Mouse (Mus musculus) forebrain, embryonic 16.5 days (tissue): ENCODE measurements at regions not wholly inside any gene's neighbourhood (a gene's known extent, or its start where the extent isn't known, plus 50 kb on each side); places are given as distances from the start of the nearest gene placed in this dataset.
"Not testable (repeated sequence)": the region's sequence is repeated elsewhere in the genome, so short reads cannot be mapped to it uniquely, and the experiment has no call there.

ENCODE experiments used
- ATAC-seq: fragments of 200-750 bp; cut with Nextera tagmentation; 2 replicates; pipeline ENCODE4 v1.8.0; 2017; ENCODE audit warnings: mild to moderate bottlenecking, moderate library complexity
- H3K27ac ChIP-seq: fragments of 300-500 bp; sonication (generic); 2 replicates; pipeline ENCODE4 v1.5.1; 2014; ENCODE audit warnings: low read length, control low read depth
- H3K27me3 ChIP-seq: fragments of 300-500 bp; sonication (generic); replicated peaks from 2 replicates; pipeline ENCODE4 v1.6.1; 2014; ENCODE audit warnings: low read length; ENCODE audit not compliant: control insufficient read depth, insufficient read depth
- H3K36me3 ChIP-seq: fragments of 300-500 bp; sonication (generic); 2 replicates; pipeline ENCODE4 v1.6.1; 2014; ENCODE audit not compliant: control insufficient read depth, insufficient read depth
- H3K4me1 ChIP-seq: fragments of 300-500 bp; sonication (generic); replicated peaks from 2 replicates; pipeline ENCODE4 v1.6.1; 2014; ENCODE audit warnings: low read length; ENCODE audit not compliant: control insufficient read depth, insufficient read depth
- H3K4me2 ChIP-seq: fragments of 300-500 bp; sonication (generic); 2 replicates; pipeline ENCODE4 v1.6.1; 2014; ENCODE audit warnings: mild to moderate bottlenecking, low read length, control low read depth
- H3K4me3 ChIP-seq: fragments of 300-500 bp; sonication (generic); replicated peaks from 2 replicates; pipeline ENCODE4 v1.5.1; 2014; ENCODE audit warnings: mild to moderate bottlenecking, low read length, control low read depth
- H3K9ac ChIP-seq: fragments of 300-500 bp; sonication (generic); replicated peaks from 2 replicates; pipeline ENCODE4 v1.6.1; 2014; ENCODE audit warnings: low read depth, low read length, control low read depth
- H3K9me3 ChIP-seq: fragments of 300-500 bp; sonication (generic); 2 replicates; pipeline ENCODE4 v1.6.1; 2016; ENCODE audit warnings: low read length; ENCODE audit not compliant: control insufficient read depth
- WGBS: fragments of 180-500 bp; shearing (Covaris S2); extraction: QIAGEN DNeasy Blood & Tissue Kit; methylation state at CpG from one replicate; pipeline ENCODE4 v1.1.7; 2014; 5-methylcytosine and 5-hydroxymethylcytosine counted together

DNA sequence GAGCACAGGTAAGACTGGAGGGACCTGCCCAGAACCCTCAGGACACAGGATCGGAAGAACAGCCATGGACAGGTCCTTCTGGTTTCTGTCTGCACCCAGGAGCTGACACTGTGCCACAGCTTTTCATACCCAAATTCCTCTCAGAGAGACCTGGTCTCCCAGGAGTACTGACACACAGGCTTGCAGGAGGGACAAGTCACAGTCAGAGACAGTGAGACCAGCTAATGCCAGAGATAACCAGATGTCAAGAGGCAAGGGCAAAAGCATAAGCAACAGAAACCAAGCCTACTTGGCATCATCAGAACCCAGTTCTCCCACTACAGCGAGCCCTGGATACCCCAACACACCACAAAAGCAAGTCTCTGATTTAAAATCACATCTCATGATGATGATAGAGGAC is 122.3 kb downstream of the Gm31371 start:
- H3K4me1 ChIP-seq, H3K4me2 ChIP-seq, H3K9ac ChIP-seq, H3K9me3 ChIP-seq, H3K27ac ChIP-seq, ATAC-seq, H3K4me3 ChIP-seq, H3K27me3 ChIP-seq, H3K36me3 ChIP-seq: not testable (repeated sequence)
- WGBS: no CpG with 5 or more reads among the region's 2 CpGs

DNA sequence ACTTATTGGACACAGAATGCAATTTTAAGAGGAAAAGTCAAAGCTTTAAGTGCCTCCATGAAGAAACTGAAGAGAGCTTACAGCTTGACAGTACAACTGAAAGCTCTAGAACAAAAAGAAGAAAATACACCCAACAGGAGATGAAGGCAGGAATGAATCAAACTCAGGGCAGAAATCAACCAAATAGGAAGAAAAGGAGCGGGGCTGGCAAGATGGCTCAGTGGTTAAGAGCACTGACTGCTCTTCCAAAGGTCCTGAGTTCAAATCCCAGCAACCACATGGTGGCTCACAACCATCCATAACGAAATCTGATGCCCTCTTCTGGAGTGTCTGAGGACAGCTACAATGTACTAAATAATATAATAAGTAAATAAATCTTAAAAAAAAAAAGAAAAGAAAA is 124.8 kb downstream of the Gm31371 start:
- H3K27me3 ChIP-seq, ATAC-seq, H3K9ac ChIP-seq, H3K9me3 ChIP-seq, H3K36me3 ChIP-seq, H3K4me3 ChIP-seq, H3K4me2 ChIP-seq, H3K4me1 ChIP-seq, H3K27ac ChIP-seq: not testable (repeated sequence)
- WGBS: 53% methylated on average over 1 of the region's 2 CpGs

DNA sequence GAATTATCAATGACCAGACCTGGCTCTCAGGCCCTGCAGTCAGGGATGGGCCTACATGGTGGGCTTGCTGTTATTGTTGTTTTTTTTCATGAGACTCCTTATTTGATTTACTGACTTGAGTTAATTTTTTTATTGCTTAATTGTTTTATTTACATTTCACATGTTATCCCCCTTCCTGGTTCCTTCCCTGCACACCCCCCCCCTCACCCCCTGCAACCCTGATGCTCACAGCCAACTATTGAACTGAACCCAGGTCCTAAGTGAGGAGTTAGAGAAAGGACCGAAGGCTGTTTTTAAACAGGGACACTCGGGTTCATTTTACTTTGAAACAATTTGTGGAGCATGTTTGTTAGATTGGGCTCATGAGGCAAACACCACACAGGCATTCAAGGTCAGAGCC is 126.9 kb downstream of the Gm31371 start:
- not testable (repeated sequence) for H3K9me3 ChIP-seq, H3K27me3 ChIP-seq, H3K27ac ChIP-seq, H3K9ac ChIP-seq, H3K4me3 ChIP-seq, H3K36me3 ChIP-seq, H3K4me2 ChIP-seq, H3K4me1 ChIP-seq, ATAC-seq
- 83% methylated on average over 2 of the region's 2 CpGs for WGBS

DNA sequence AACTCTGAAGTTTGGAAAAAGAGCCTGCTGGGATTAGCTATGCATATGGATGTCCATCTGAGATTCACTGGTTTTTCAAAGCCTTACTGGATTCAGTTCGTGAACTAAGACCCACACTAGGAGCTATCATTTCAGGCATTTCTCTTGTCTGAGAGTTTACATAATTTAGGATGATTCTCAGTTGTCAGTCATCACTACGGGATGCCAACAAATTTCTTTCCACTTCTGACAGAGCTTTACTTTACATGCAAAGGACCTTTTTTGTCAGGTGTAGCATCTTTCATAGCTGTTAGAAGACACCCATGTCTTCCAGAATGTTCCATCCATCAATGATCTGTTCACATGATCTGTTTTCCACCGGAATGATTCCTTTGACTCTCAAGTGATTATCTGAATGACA is 154.4 kb downstream of the Gm31371 start:
- H3K4me1 ChIP-seq, H3K9ac ChIP-seq, H3K4me3 ChIP-seq, H3K27ac ChIP-seq, ATAC-seq, H3K27me3 ChIP-seq, H3K4me2 ChIP-seq, H3K36me3 ChIP-seq, H3K9me3 ChIP-seq: not testable (repeated sequence)
- 71% methylated on average over 2 of the region's 3 CpGs for WGBS

DNA sequence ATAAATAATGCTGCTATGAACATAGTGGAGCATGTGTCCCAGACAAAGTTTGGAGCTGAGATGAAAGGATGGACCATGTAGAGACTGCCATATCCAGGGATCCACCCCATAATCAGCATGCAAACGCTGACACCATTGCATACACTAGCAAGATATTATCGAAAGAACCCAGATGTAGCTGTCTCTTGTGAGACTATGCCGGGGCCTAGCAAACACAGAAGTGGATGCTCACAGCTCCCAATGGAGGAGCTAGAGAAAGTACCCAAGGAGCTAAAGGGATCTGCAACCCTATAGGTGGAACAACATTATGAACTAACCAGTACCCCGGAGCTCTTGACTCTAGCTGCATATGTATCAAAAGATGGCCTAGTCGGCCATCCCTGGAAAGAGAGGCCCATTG is 194.9 kb downstream of the Gm31371 start:
- not testable (repeated sequence) for H3K27ac ChIP-seq, H3K4me1 ChIP-seq, ATAC-seq, H3K9ac ChIP-seq, H3K27me3 ChIP-seq, H3K9me3 ChIP-seq, H3K36me3 ChIP-seq, H3K4me3 ChIP-seq, H3K4me2 ChIP-seq
- WGBS: 82% methylated on average over 4 of the region's 5 CpGs

DNA sequence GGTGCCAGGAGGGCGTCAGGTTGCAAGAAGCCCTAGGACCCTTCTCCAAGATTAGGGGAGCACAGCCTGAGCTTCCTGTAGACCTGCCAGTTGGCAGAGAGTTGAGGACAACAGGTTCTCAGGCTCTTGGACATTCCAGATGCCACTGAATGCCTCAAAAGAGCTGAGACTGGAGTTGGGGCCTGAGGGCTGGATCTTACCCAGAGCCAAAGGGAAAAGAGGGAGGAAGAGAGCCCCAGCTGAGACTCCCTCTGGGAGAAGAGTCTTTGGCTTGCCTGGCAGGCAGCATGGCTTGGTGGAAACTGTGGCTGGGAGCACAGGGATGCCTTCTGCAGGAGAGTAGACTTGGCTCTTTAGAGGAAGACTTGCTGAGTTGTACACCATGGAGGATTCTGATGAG is 197.0 kb downstream of the Gm31371 start:
- H3K4me2 ChIP-seq, H3K4me1 ChIP-seq, H3K9me3 ChIP-seq, H3K27ac ChIP-seq, ATAC-seq, H3K36me3 ChIP-seq, H3K27me3 ChIP-seq, H3K4me3 ChIP-seq, H3K9ac ChIP-seq: not testable (repeated sequence)
- no CpG with 5 or more reads among the region's 1 CpGs for WGBS

DNA sequence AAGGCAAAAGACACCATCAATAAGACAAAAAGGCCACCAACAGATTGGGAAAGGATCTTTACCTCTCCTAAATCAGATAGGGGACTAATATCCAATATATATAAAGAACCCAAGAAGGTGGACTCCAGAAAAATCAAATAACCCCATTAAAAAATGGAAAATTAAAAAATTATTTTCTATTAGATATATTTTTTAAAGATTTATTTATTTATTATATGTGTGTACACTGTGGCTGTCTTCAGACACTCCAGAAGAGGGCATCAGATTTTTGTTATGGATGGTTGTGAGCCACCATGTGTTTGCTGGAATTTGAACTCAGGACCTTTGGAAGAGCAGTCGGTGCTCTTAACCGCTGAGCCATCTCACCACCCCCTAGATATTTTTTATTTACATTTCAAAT is 199.2 kb downstream of the Gm31371 start:
- H3K4me2 ChIP-seq, H3K36me3 ChIP-seq, H3K4me3 ChIP-seq, H3K4me1 ChIP-seq, H3K27me3 ChIP-seq, H3K27ac ChIP-seq, H3K9me3 ChIP-seq, ATAC-seq, H3K9ac ChIP-seq: not testable (repeated sequence)
- no CpG with 5 or more reads among the region's 2 CpGs for WGBS

DNA sequence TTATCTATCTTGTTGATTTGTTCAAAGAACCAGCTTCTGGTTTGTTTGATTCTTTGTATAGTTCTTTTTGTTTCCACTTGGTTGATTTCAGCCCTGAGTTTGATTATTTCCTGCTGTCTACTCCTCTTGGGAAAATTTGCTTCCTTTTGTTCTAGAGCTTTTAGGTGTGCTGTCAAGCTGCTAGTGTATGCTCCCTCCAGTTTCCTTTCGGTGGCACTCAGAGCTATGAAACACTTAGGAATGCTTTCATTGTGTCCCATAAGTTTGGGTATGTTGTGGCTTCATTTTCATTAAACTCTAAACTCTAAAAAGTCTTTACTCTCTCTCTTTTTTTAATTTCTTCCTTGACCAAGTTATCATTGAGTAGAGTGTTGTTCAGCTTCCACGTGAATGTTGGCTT is 204.0 kb downstream of the Gm31371 start:
- not testable (repeated sequence) for H3K27ac ChIP-seq, H3K4me3 ChIP-seq, H3K9ac ChIP-seq, H3K9me3 ChIP-seq, H3K4me1 ChIP-seq, H3K27me3 ChIP-seq, ATAC-seq, H3K36me3 ChIP-seq, H3K4me2 ChIP-seq
- 74% methylated on average over 1 of the region's 2 CpGs for WGBS

DNA sequence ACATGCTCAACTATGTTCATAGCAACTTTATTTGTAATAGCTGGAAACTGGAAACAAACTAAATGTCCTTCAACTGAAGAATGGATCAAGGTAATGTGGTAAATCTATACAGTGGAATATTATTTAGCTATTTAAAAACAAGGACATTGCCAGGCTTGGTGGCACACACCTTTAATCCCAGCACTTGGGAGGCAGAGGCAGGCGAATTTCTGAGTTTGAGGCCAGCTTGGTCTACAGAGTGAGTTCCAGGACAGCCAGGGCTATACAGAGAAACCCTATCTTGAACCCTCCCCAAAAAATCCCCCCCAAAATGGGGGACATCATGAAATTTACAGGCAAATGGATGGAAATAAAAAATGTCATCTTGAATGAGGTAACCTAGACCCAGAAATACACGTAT is 213.6 kb downstream of the Gm31371 start:
- not testable (repeated sequence) for H3K27ac ChIP-seq, H3K4me2 ChIP-seq, H3K36me3 ChIP-seq, H3K27me3 ChIP-seq, H3K9me3 ChIP-seq, H3K4me1 ChIP-seq, ATAC-seq, H3K4me3 ChIP-seq, H3K9ac ChIP-seq
- WGBS: 65% methylated on average over 2 of the region's 2 CpGs

DNA sequence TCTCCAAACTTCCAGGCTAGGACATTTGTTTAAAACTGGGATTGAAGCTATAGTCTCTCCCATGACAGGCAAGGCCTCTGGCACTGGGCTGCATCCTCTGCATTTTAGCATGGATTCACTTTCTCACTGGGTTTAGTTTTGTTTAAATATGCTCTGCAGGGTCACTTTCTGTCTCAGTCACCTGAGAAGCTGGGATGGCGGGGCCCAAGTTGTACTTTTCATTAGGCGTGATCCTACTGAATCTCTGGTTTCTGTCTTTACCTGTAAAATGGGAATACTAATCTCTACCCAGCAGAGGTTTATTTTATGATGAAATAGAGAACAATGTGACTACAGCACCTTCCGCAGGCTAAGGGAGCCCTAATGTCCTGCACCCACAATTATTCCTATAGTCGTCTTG is 216.4 kb downstream of the Gm31371 start:
- H3K4me2 ChIP-seq, H3K9me3 ChIP-seq, H3K9ac ChIP-seq, H3K27ac ChIP-seq, H3K36me3 ChIP-seq, H3K4me3 ChIP-seq, ATAC-seq, H3K4me1 ChIP-seq, H3K27me3 ChIP-seq: not testable (repeated sequence)
- 85% methylated on average over 4 of the region's 4 CpGs for WGBS
